Comparison of ENCODE assay signal across 7 mouse cellular contexts in the genomic region with DNA sequence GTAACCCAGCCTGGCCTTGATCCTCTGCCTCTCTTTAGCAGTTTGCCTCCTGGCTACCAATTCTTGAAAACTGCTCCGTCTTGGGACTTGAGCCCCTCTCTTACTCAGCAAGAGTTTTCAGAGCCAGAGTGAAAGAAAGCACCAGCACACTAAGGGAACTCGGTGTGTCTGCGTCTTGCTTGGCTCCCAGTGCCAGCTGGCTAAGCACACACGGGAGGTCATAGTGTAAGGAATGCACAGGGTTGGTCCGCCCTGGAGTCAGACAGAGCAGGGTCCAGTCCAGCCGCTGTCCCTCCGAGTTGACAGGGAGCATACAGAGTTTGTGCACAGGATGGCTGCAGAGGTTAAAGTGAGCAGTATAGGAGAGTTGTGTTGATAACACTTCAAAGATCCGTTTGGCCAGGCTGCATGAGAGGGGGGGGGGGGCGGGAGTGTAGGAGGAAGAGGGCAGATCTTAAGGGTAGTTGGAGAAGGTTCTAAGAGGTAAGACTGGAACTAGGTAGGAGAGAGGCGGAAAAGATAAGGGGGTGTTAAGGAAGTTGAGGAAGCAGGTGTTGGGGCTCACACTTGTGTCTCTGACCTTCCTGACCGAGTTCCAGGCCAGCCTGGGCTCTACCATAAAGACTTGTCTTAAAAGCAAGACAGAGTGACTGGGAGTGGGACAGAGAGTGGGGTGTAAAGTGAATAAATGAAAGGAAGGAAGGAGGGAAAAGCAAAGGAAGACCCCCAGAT. TPM values are rescaled to one million over a fixed set of nuclear protein-coding genes. Genes with fewer than 3 reads are reported as not detected.
DNase-seq lines count a peak whose midpoint lies in the region; ATAC-seq and TF ChIP-seq lines count a peak whose summit lies in the region.

No protein-coding gene starts in this region.

- WGBS in heart, embryonic 11.5 days (ENCODE audit: insufficient replicate concordance) = 13% methylated on average over 11 of the region's 11 CpGs
- 19% methylated on average over 10 of the region's 11 CpGs for WGBS in stomach, postnatal 0 days

- no peak for TF ChIP-seq CTCF in MEL (IDR thresholded peaks at IDR 0.05 in 2 of 3, conservative IDR thresholded peaks at IDR 0.05 in 1 of 3; ENCODE audit: control insufficient read depth in 1 of 3, insufficient read depth in 1 of 3, low read depth in 2 of 3, low read length in 3 of 3, poor library complexity in 1 of 3, severe bottlenecking in 1 of 3)
- no peak for TF ChIP-seq CTCF in stomach, postnatal 0 days (IDR thresholded peaks at IDR 0.05; ENCODE audit: low read depth)

- H3K9ac ChIP-seq in MEL (ENCODE audit: control insufficient read depth, low read depth, low read length, poor library complexity, severe bottlenecking) = 0 out of 2 replicates have a peak overlapping the region, but pooled peaks have one; percentile 7
- H3K9ac ChIP-seq in heart, embryonic 11.5 days (ENCODE audit: low read depth, low read length) = peak overlapping the region; percentile 43
- H3K9ac ChIP-seq in stomach, postnatal 0 days (ENCODE audit: low read length) = no peak overlapping the region

- no peaks in the 10 kb centered on the region for H3K9me3 ChIP-seq in MEL (replicated peaks; ENCODE audit: insufficient read depth, low read length)
- no peaks in the 10 kb centered on the region for H3K9me3 ChIP-seq in heart, embryonic 11.5 days (replicated peaks; ENCODE audit: control insufficient read depth, low read length)
- H3K9me3 ChIP-seq in stomach, postnatal 0 days (ENCODE audit: control insufficient read depth, low read length) = no peaks in the 10 kb centered on the region

- peak overlapping the region; percentile 43 for H3K4me2 ChIP-seq in heart, embryonic 11.5 days
- H3K4me2 ChIP-seq in stomach, postnatal 0 days (replicated peaks; ENCODE audit: low read depth) = peak overlapping the region; percentile 33

- DNase-seq in MEL (ENCODE audit: low read depth, low spot score) = peak; percentile 49
- peak; percentile 47 to 67 for DNase-seq in adrenal gland, postnatal 36 days
- peak; percentile 83 to 88 for DNase-seq in kidney, postnatal 36 days
- DNase-seq in stomach, postnatal 0 days (ENCODE audit: low spot score) = peak; percentile 61
- DNase-seq in spleen, adult 18-20 months = no peak

- TF ChIP-seq POLR2A in MEL (IDR thresholded peaks at IDR 0.05; ENCODE audit: control insufficient read depth in 1 of 2, insufficient read depth in 1 of 2, low read depth in 1 of 2, low read length in 2 of 2, poor library complexity in 1 of 2) = no peak

- peaks cover 23 to 36% of the 10 kb centered on the region in 2 experiments for H3K4me1 ChIP-seq in MEL (ENCODE audit: control insufficient read depth in 1 of 2, insufficient read depth in 2 of 2, low read length in 2 of 2)
- peaks cover 54% of the 10 kb centered on the region for H3K4me1 ChIP-seq in heart, embryonic 11.5 days (ENCODE audit: control insufficient read depth, insufficient read depth, low read length)
- peaks cover 23% of the 10 kb centered on the region for H3K4me1 ChIP-seq in stomach, postnatal 0 days (replicated peaks; ENCODE audit: control insufficient read depth, insufficient read depth)

- no peak overlapping the region; the same call in 1 of the 2 replicates for H3K27ac ChIP-seq in MEL (ENCODE audit: control insufficient read depth, low read depth, low read length)
- H3K27ac ChIP-seq in heart, embryonic 11.5 days (ENCODE audit: low read depth, low read length) = peak overlapping the region; percentile 60
- peak overlapping the region; percentile 66; the same call in 1 of the 2 replicates for H3K27ac ChIP-seq in stomach, postnatal 0 days (replicated peaks)

- no peak for TF ChIP-seq RAD21 in MEL (IDR thresholded peaks at IDR 0.05; ENCODE audit: low read depth, low read length)

- peak; percentile 6 to 35; a peak in 2 of 4 replicates for TF ChIP-seq EP300 in MEL (IDR thresholded peaks at IDR 0.05; ENCODE audit: low read depth in 1 of 2, low read length in 2 of 2)
- TF ChIP-seq EP300 in stomach, postnatal 0 days (optimal IDR thresholded peaks at IDR 0.05) = no peak

- no peak overlapping the region for H3K4me3 ChIP-seq in MEL (ENCODE audit: control insufficient read depth in 1 of 2, insufficient read depth in 1 of 2, low read depth in 2 of 2, low read length in 2 of 2)
- H3K4me3 ChIP-seq in heart, embryonic 11.5 days (ENCODE audit: low read depth, low read length) = 0 out of 2 replicates have a peak overlapping the region, but pooled peaks have one; percentile 2
- H3K4me3 ChIP-seq in stomach, postnatal 0 days (ENCODE audit: low read depth, low read length) = no peak overlapping the region

- peaks cover 73% of the 10 kb centered on the region for H3K79me2 ChIP-seq in MEL (ENCODE audit: control insufficient read depth, insufficient read depth, low read length, poor library complexity)

- ATAC-seq in heart, embryonic 11.5 days (replicated peaks; ENCODE audit: insufficient number of reproducible peaks, low FRiP score, low TSS enrichment) = no peak
- no peak for ATAC-seq in stomach, postnatal 0 days (ENCODE audit: low FRiP score, low TSS enrichment)
- ATAC-seq in cerebellum, adult (ENCODE audit: insufficient number of reproducible peaks, low FRiP score, low TSS enrichment) = no peak

- H3K36me3 ChIP-seq in MEL (ENCODE audit: control insufficient read depth in 1 of 2, insufficient read depth in 2 of 2, low read length in 2 of 2) = peaks cover 6 to 43% of the 10 kb centered on the region in 2 experiments
- H3K36me3 ChIP-seq in heart, embryonic 11.5 days (ENCODE audit: control insufficient read depth, insufficient read depth, low read length) = peaks cover 8% of the 10 kb centered on the region
- H3K36me3 ChIP-seq in stomach, postnatal 0 days (ENCODE audit: control insufficient read depth, insufficient read depth, low read length) = peaks cover 1% of the 10 kb centered on the region; the same call in 1 of the 2 replicates

- no peaks in the 10 kb centered on the region for H3K27me3 ChIP-seq in MEL (ENCODE audit: control insufficient read depth in 1 of 2, insufficient read depth in 2 of 2, low read length in 2 of 2)
- H3K27me3 ChIP-seq in heart, embryonic 11.5 days (ENCODE audit: control insufficient read depth, insufficient read depth, low read length) = no peaks in the 10 kb centered on the region
- no peaks in the 10 kb centered on the region for H3K27me3 ChIP-seq in stomach, postnatal 0 days (ENCODE audit: control insufficient read depth, insufficient read depth, low read length)

TF ChIP-seq in MEL, 35 proteins besides CTCF, POLR2A, EP300 and RAD21:
- TF ChIP-seq MEF2A (IDR thresholded peaks at IDR 0.05; ENCODE audit: extremely low read depth, insufficient replicate concordance, low read depth, low read length, poor library complexity, severe bottlenecking) (no peak), E2F4 (IDR thresholded peaks at IDR 0.05; ENCODE audit: borderline replicate concordance, low read depth, low read length) (no peak), GABPA (IDR thresholded peaks at IDR 0.05; ENCODE audit: low read depth, low read length) (no peak), CHD1 (IDR thresholded peaks at IDR 0.05; ENCODE audit: low read depth, low read length) (no peak), USF2 (IDR thresholded peaks at IDR 0.05; ENCODE audit: borderline replicate concordance in 1 of 2, insufficient read depth in 1 of 2, low read depth in 1 of 2, low read length in 2 of 2) (no peak), UBTF (IDR thresholded peaks at IDR 0.05; ENCODE audit: borderline replicate concordance, insufficient read depth, low read depth, low read length) (no peak), ELF1 (IDR thresholded peaks at IDR 0.05; ENCODE audit: low read depth, low read length) (no peak), MYB (IDR thresholded peaks at IDR 0.05; ENCODE audit: low read depth, low read length) (0 out of 2 replicates have a peak, but pooled peaks have one; percentile 8), BHLHE40 (IDR thresholded peaks at IDR 0.05; ENCODE audit: borderline replicate concordance, low read depth, low read length) (no peak), HCFC1 (IDR thresholded peaks at IDR 0.05; ENCODE audit: low read depth, low read length) (no peak), TCF12 (IDR thresholded peaks at IDR 0.05; ENCODE audit: low read depth, low read length) (0 out of 2 replicates have a peak, but pooled peaks have one; percentile 6), GATA1 (IDR thresholded peaks at IDR 0.05; ENCODE audit: low read depth, low read length) (peak; percentile 13; the same call in 1 of the 2 replicates), POLR2AphosphoS5 (IDR thresholded peaks at IDR 0.05; ENCODE audit: borderline replicate concordance, low read depth, low read length) (no peak), RCOR1 (IDR thresholded peaks at IDR 0.05; ENCODE audit: low read depth, low read length) (no peak), MYC (IDR thresholded peaks at IDR 0.05; ENCODE audit: low read depth, low read length) (no peak), ZMIZ1 (IDR thresholded peaks at IDR 0.05; ENCODE audit: low read depth, low read length) (no peak), TAL1 (IDR thresholded peaks at IDR 0.05; ENCODE audit: low read length) (peak; percentile 56), USF1 (IDR thresholded peaks at IDR 0.05; ENCODE audit: low read depth, low read length) (no peak), SMC3 (IDR thresholded peaks at IDR 0.05; ENCODE audit: low read depth, low read length) (no peak), SIN3A (IDR thresholded peaks at IDR 0.05; ENCODE audit: low read length) (no peak)
TF ChIP-seq in MEL: peak in this region for 4.

RNA-seq across cellular contexts. Expression of gene Fam160b1, which starts 4.6 kb away (rescaled TPM):
- 8.6 and 8.8 TPM in 2 replicates for total RNA-seq in MEL (2012; rRNA removed)
- 10 to 100 TPM; 19.0 to 28.3 TPM for polyA plus RNA-seq in MEL (2012; ENCODE audit: insufficient read depth in 1 of 2, insufficient read length in 2 of 2, low read depth in 1 of 2, low replicate concordance in 2 of 2, missing spikeins in 1 of 2)
- 10 to 100 TPM; 20.8 to 21.0 TPM for total RNA-seq in adrenal gland, postnatal 36 days (2021)
- polyA plus RNA-seq in heart, embryonic 11.5 days (2014; fragmentation: Nextera tagmentation; extraction: Ambion mirVana) = 11.4 and 11.8 TPM in 2 replicates
- 7.6 and 8.3 TPM in 2 replicates for polyA plus RNA-seq in stomach, postnatal 0 days (2015; fragmentation: Nextera tagmentation; extraction: Ambion mirVana)

RNA-seq across cellular contexts. Expression of gene Ablim1, which starts 50.4 kb away (rescaled TPM):
- total RNA-seq in MEL (2012; rRNA removed) = not detected in 2 replicates
- polyA plus RNA-seq in MEL (2012; ENCODE audit: insufficient read depth in 1 of 2, insufficient read length in 2 of 2, low read depth in 1 of 2, low replicate concordance in 2 of 2, missing spikeins in 1 of 2) = not detected
- 10 to 100 TPM; 34.0 to 37.0 TPM for total RNA-seq in adrenal gland, postnatal 36 days (2021)
- polyA plus RNA-seq in heart, embryonic 11.5 days (2014; fragmentation: Nextera tagmentation; extraction: Ambion mirVana) = 45.8 and 52.1 TPM in 2 replicates
- 61.8 and 62.0 TPM in 2 replicates for polyA plus RNA-seq in stomach, postnatal 0 days (2015; fragmentation: Nextera tagmentation; extraction: Ambion mirVana)

Comparison
In these comparisons a context has a peak if more than half of its experiments do, and no peak if none do; other contexts are left out.
1. DNase-seq: peak in MEL (single experiment), adrenal gland, postnatal 36 days (2 of 2), kidney, postnatal 36 days (2 of 2) and stomach, postnatal 0 days (single experiment); none in spleen, adult 18-20 months (0 of 2).
2. RNA of gene Ablim1, which starts 50.4 kb away (polyA plus RNA-seq): 61.8 to 62.0 TPM in stomach, postnatal 0 days and 45.8 to 52.1 TPM in heart, embryonic 11.5 days; not detected in MEL; every median in the first group is over 10 times any median in the second.